Mouse (Mus musculus): Measurements from ENCODE around the gene Aldh1l2. TPM values are rescaled to one million over a fixed set of nuclear protein-coding genes. Genes with fewer than 3 reads are reported as not detected.
A peak's percentile ranks its signal among the peaks of the same experiment; 100 is the strongest.

The Aldh1l2 gene
- polyA plus RNA-seq, 1 experiment from 2014 or later = 1.9 TPM

DNA sequence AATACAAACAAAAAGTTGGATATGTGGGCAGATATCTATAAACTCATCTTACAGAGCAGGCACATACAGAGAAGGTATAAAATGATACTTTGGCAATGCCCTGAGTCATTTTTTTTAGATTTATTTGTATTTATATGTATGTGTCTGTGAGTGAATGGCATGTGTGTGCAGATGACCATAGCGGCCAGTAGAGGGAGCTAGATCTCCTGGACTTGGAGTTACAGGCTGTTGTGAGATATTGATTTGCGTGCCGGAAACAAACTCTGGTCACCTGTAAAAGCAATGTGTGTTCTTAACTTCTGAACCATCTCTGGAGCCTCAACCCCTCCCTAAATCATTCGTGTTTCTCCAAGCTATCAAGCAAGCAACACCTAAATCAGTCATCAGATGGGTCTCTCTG lies 12.9 kb downstream of the Aldh1l2 start:
- Histone ChIP-seq H3K9me3 (ENCODE audit: low read depth, low read length) (no peaks in the 10 kb centered on the region), H3K4me3 (ENCODE audit: low read depth, low read length) (no peak overlapping the region), H3K9ac (no peak overlapping the region), H3K4me1 (ENCODE audit: insufficient read depth) (no peaks in the 10 kb centered on the region), H3K27me3 (ENCODE audit: insufficient read depth, low read length) (no peaks in the 10 kb centered on the region), H3K4me2 (no peak overlapping the region), H3K27ac (ENCODE audit: low read depth) (no peak overlapping the region), H3K36me3 (ENCODE audit: insufficient read depth) (no peaks in the 10 kb centered on the region)
- TF ChIP-seq CTCF (IDR thresholded peaks at IDR 0.05; ENCODE audit: low read depth) = peak; percentile 41
- no peak for ATAC-seq (ENCODE audit: insufficient read depth)
- 78% methylated on average over 4 of the region's 4 CpGs for WGBS
- no peak for DNase-seq

DNA sequence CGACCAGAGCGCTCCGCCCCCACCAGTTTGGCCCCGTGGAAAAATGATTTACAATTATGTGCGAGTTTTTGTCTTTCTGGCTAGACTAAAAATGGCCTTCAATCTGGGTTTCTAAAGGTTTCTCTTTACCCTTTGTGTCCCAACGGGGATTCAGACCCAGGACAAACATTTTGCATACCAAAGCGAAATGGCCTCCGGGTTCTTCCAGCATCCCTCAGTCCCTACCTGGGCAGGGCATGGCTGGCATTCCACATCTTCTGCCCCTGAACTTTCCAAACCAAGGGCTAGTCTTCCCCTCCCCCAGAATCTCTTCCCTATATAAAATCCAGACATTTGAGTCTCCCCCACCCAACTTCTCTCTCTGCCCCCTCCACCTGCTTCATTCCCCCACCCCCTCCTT lies 20.2 kb downstream of the Aldh1l2 start:
- 82% methylated on average over 8 of the region's 8 CpGs for WGBS
- H3K27me3 ChIP-seq (ENCODE audit: insufficient read depth, low read length) = no peaks in the 10 kb centered on the region
- no peaks in the 10 kb centered on the region for H3K4me1 ChIP-seq (ENCODE audit: insufficient read depth)
- H3K9me3 ChIP-seq (ENCODE audit: low read depth, low read length) = no peaks in the 10 kb centered on the region
- ATAC-seq (ENCODE audit: insufficient read depth) (no peak), DNase-seq (no peak)
- H3K36me3 ChIP-seq (ENCODE audit: insufficient read depth) = no peaks in the 10 kb centered on the region
- no peak overlapping the region for H3K4me2 ChIP-seq
- TF ChIP-seq CTCF (IDR thresholded peaks at IDR 0.05; ENCODE audit: low read depth) = no peak
- no peak overlapping the region for H3K27ac ChIP-seq (ENCODE audit: low read depth)
- H3K9ac ChIP-seq = no peak overlapping the region
- no peak overlapping the region for H3K4me3 ChIP-seq (ENCODE audit: low read depth, low read length)

DNA sequence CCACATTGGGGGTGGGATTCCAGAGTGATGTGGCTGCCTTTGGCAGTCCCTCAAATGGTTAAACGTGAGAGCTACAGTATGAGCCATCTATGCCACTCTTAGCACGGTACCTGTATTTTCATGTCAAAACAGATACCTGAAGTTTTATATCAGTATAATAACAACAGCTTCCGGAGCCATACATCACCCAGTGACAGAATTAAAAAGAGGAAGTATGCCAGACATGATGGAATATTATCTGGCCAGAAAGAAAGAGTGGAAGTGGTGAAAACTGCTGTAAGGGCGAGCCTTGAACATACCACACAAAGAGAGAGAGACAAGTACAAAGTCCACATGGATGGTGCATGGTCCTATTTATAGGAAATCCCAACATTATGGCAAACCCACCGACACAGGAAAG lies 22.6 kb downstream of the Aldh1l2 start:
- DNase-seq (no peak), ATAC-seq (ENCODE audit: insufficient read depth) (no peak)
- no peak for TF ChIP-seq CTCF (IDR thresholded peaks at IDR 0.05; ENCODE audit: low read depth)
- Histone ChIP-seq H3K27ac (ENCODE audit: low read depth) (no peak overlapping the region), H3K36me3 (ENCODE audit: insufficient read depth) (no peaks in the 10 kb centered on the region), H3K9me3 (ENCODE audit: low read depth, low read length) (no peaks in the 10 kb centered on the region), H3K4me3 (ENCODE audit: low read depth, low read length) (no peak overlapping the region), H3K4me1 (ENCODE audit: insufficient read depth) (no peaks in the 10 kb centered on the region), H3K4me2 (no peak overlapping the region), H3K9ac (no peak overlapping the region), H3K27me3 (ENCODE audit: insufficient read depth, low read length) (no peaks in the 10 kb centered on the region)
- WGBS = 67% methylated on average over 5 of the region's 5 CpGs

DNA sequence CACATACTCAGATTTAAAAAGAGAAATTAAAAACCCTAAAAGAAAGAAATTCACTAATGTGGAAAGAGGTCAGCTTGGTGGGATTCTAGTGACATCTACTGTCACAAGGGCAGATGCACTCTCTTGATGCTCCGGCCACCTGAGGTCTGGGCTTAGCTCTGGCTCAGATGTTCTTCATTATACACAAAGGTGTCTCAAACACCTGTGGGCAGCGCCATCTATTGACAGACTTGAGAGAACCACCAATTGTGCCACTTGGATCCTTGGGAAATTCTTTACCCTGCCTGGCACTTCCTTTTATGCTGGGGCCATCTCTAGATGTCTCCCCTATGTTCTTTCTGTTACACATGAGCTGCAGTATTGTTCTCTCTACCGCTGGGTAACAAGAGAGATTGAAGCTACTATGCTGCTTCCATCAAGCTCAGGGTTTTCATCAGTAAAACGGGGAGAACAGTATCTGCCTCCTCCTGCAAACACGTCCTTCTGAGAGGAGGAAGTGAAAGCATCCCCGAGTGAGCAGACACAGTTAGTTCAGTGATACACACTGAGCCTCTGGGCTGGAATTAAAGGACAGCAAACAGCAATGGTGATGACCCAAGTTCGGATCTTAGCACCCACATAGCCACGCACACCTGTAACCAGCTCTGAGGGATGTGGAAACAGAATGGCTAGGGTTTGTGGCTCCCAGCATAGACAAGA lies 24.8 kb downstream of the Aldh1l2 start:
- H3K9ac ChIP-seq = no peak overlapping the region
- H3K4me1 ChIP-seq (ENCODE audit: insufficient read depth) = no peaks in the 10 kb centered on the region
- no peaks in the 10 kb centered on the region for H3K9me3 ChIP-seq (ENCODE audit: low read depth, low read length)
- H3K27ac ChIP-seq (ENCODE audit: low read depth) = no peak overlapping the region
- H3K36me3 ChIP-seq (ENCODE audit: insufficient read depth) = no peaks in the 10 kb centered on the region
- peak; percentile 36 for TF ChIP-seq CTCF (IDR thresholded peaks at IDR 0.05; ENCODE audit: low read depth)
- H3K4me2 ChIP-seq = no peak overlapping the region
- WGBS = 61% methylated on average over 8 of the region's 8 CpGs
- DNase-seq (peak; percentile 34), ATAC-seq (ENCODE audit: insufficient read depth) (no peak)
- H3K27me3 ChIP-seq (ENCODE audit: insufficient read depth, low read length) = no peaks in the 10 kb centered on the region
- H3K4me3 ChIP-seq (ENCODE audit: low read depth, low read length) = no peak overlapping the region

DNA sequence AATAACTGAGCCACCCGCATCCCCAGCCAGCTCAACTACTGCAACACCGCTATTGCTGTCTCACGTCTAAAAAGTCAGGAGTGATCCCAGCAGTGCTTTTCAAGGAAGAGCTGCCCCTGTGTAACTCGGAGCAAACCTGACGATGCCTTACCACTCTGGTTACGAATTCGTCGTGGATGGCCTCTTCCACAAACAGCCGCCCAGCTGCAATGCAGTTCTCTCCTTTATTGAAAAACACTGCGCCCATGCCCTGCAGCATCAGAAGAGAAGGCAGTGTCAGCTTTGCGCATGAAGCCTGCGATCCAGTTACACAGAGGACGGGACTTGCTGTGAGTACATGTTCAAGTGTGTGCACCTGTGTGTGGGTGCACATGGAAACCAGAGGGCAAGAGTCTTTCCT lies 36.6 kb downstream of the Aldh1l2 start:
- H3K4me3 ChIP-seq (ENCODE audit: low read depth, low read length) = no peak overlapping the region
- no peaks in the 10 kb centered on the region for H3K4me1 ChIP-seq (ENCODE audit: insufficient read depth)
- 85% methylated on average over 13 of the region's 13 CpGs for WGBS
- DNase-seq (no peak), ATAC-seq (ENCODE audit: insufficient read depth) (no peak)
- H3K36me3 ChIP-seq (ENCODE audit: insufficient read depth) = no peaks in the 10 kb centered on the region
- no peaks in the 10 kb centered on the region for H3K27me3 ChIP-seq (ENCODE audit: insufficient read depth, low read length)
- no peak overlapping the region for H3K27ac ChIP-seq (ENCODE audit: low read depth)
- H3K4me2 ChIP-seq = no peak overlapping the region
- H3K9me3 ChIP-seq (ENCODE audit: low read depth, low read length) = no peaks in the 10 kb centered on the region
- no peak for TF ChIP-seq CTCF (IDR thresholded peaks at IDR 0.05; ENCODE audit: low read depth)
- no peak overlapping the region for H3K9ac ChIP-seq

DNA sequence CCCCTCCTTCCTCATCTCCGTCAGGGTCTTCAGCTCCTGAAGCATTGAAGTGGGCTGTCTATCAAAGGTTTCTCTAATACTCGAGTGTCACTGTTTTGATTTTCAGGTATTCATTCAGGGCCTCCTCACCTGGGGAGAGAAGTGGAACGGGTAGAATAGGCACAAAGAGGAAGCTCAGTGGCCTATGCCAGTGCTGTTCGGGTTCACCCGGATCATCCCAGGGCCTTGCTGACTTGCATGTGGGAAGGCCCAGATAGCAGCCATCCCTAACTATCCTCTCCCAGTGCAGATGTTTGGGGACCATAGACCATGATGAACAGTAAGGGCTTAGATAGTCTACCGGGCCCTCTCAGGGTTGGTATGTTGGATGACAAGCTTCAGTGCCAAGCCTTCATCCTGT lies 43.4 kb downstream of the Aldh1l2 start:
- no peak for ATAC-seq (ENCODE audit: insufficient read depth)
- Histone ChIP-seq H3K4me3 (ENCODE audit: low read depth, low read length) (no peak overlapping the region), H3K9ac (no peak overlapping the region), H3K27me3 (ENCODE audit: insufficient read depth, low read length) (no peaks in the 10 kb centered on the region), H3K4me2 (no peak overlapping the region), H3K9me3 (ENCODE audit: low read depth, low read length) (no peaks in the 10 kb centered on the region), H3K27ac (ENCODE audit: low read depth) (no peak overlapping the region), H3K36me3 (ENCODE audit: insufficient read depth) (no peaks in the 10 kb centered on the region), H3K4me1 (ENCODE audit: insufficient read depth) (no peaks in the 10 kb centered on the region)
- no peak for DNase-seq
- 84% methylated on average over 6 of the region's 6 CpGs for WGBS
- TF ChIP-seq CTCF (IDR thresholded peaks at IDR 0.05; ENCODE audit: low read depth) = no peak

DNA sequence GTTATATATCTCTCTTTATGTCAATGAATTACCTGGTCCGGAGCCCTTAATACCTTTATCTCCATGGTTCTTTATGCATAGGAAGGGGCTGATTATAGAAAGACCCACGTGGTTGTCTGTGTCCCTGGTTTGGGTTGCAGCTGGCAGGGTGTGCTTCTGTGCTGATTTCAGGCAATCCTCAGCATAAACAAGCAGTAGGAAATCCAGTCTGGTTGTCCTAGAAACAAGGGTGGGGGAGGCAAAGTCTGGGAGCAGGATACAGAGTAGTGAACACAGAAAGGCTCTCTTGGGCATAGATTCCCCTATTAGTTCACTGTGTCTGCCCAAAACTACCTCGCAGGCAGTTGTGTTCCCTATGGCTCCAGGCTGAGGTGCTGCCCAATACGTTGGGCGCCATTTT lies 56.7 kb downstream of the Aldh1l2 start:
- Histone ChIP-seq H3K9ac (no peak overlapping the region), H3K36me3 (ENCODE audit: insufficient read depth) (no peaks in the 10 kb centered on the region), H3K27me3 (ENCODE audit: insufficient read depth, low read length) (no peaks in the 10 kb centered on the region), H3K9me3 (ENCODE audit: low read depth, low read length) (0 out of 2 replicates have a peak, but pooled peaks cover 6% of the 10 kb centered on the region), H3K4me1 (ENCODE audit: insufficient read depth) (no peaks in the 10 kb centered on the region), H3K27ac (ENCODE audit: low read depth) (no peak overlapping the region), H3K4me2 (no peak overlapping the region), H3K4me3 (ENCODE audit: low read depth, low read length) (no peak overlapping the region)
- TF ChIP-seq CTCF (IDR thresholded peaks at IDR 0.05; ENCODE audit: low read depth) = no peak
- WGBS = 84% methylated on average over 5 of the region's 5 CpGs
- DNase-seq = no peak
- ATAC-seq (ENCODE audit: insufficient read depth) = no peak

All from lung, embryonic 14.5 days (tissue).